Comparison of ENCODE assay signal across 19 mouse cellular contexts in genomic region chr4:65610329-65610728, GRCm38 (mm10). TPM values are rescaled to one million over a fixed set of nuclear protein-coding genes. Genes with fewer than 3 reads are reported as not detected.
A peak's percentile ranks its signal among the peaks of the same experiment; 100 is the strongest.
DNase-seq lines count a peak whose midpoint lies in the region; ATAC-seq and TF ChIP-seq lines count a peak whose summit lies in the region.
"Had no signal": no experiment of that assay in that cellular context is flagged by ENCODE, and none has a peak within 500 bp of the region (broad histone marks: within the 10 kb centered on the region; RNA-seq: fewer than 3 reads in every experiment).

No protein-coding gene starts in this region.

- TF ChIP-seq CTCF in layer of hippocampus, adult 2 months (conservative IDR thresholded peaks at IDR 0.05) = no peak
- TF ChIP-seq CTCF in olfactory bulb, adult 2 months (IDR thresholded peaks at IDR 0.05; ENCODE audit: insufficient read depth, low read depth, low read length) = no peak
- no peak for TF ChIP-seq CTCF in lung, postnatal 0 days (IDR thresholded peaks at IDR 0.05)

- no peak for TF ChIP-seq EP300 in lung, postnatal 0 days (IDR thresholded peaks at IDR 0.05)

- WGBS in forebrain, embryonic 14.5 days = 88% methylated on average over 5 of the region's 5 CpGs
- WGBS in forebrain, embryonic 13.5 days = 88% methylated on average over 5 of the region's 5 CpGs
- WGBS in olfactory bulb, adult 2 months = 61% methylated on average over 5 of the region's 5 CpGs
- 78% methylated on average over 5 of the region's 5 CpGs for WGBS in lung, postnatal 0 days

- H3K4me2 ChIP-seq in forebrain, embryonic 14.5 days (ENCODE audit: low read length) = no peak overlapping the region
- no peak overlapping the region for H3K4me2 ChIP-seq in forebrain, embryonic 13.5 days
- no peak overlapping the region for H3K4me2 ChIP-seq in lung, postnatal 0 days (replicated peaks; ENCODE audit: low read depth, low read length)
- H3K4me2 ChIP-seq: hindbrain, embryonic 14.5 days; liver, embryonic 12.5 days; lung, embryonic 14.5 days; midbrain, embryonic 12.5 days had no signal

- ATAC-seq in forebrain, embryonic 14.5 days = no peak
- no peak for ATAC-seq in forebrain, embryonic 13.5 days
- no peak for ATAC-seq in lung, postnatal 0 days
- ATAC-seq: activated CD4-positive, CD25-positive, alpha-beta regulatory T cell, adult 4 months; intestine, embryonic 16.5 days; liver, embryonic 12.5 days; Patski had no signal

- peaks cover 15% of the 10 kb centered on the region for H3K4me1 ChIP-seq in forebrain, embryonic 14.5 days (ENCODE audit: control insufficient read depth, insufficient read depth, low read length)
- H3K4me1 ChIP-seq in forebrain, embryonic 13.5 days = peaks cover 35% of the 10 kb centered on the region
- peaks cover 20% of the 10 kb centered on the region for H3K4me1 ChIP-seq in olfactory bulb, adult 2 months (ENCODE audit: control insufficient read depth, insufficient read depth, low read length)
- H3K4me1 ChIP-seq in lung, postnatal 0 days (ENCODE audit: insufficient read depth, low read depth, low read length) = 0 out of 2 replicates have a peak, but pooled peaks cover 4% of the 10 kb centered on the region

- H3K27ac ChIP-seq in forebrain, embryonic 14.5 days (ENCODE audit: low read depth, low read length) = no peak overlapping the region
- no peak overlapping the region for H3K27ac ChIP-seq in forebrain, embryonic 13.5 days
- H3K27ac ChIP-seq in layer of hippocampus, adult 2 months = peak overlapping the region; percentile 40; the same call in 1 of the 2 replicates
- H3K27ac ChIP-seq in olfactory bulb, adult 2 months (ENCODE audit: insufficient read depth, low read depth, low read length) = 0 out of 2 replicates have a peak overlapping the region, but pooled peaks have one; percentile 23
- H3K27ac ChIP-seq in lung, postnatal 0 days (ENCODE audit: low read length) = no peak overlapping the region
- H3K27ac ChIP-seq: hindbrain, embryonic 14.5 days; liver, embryonic 12.5 days; midbrain, embryonic 12.5 days had no signal

- no peak overlapping the region for H3K4me3 ChIP-seq in forebrain, embryonic 14.5 days (ENCODE audit: low read depth, low read length)
- H3K4me3 ChIP-seq in forebrain, embryonic 13.5 days = no peak overlapping the region
- H3K4me3 ChIP-seq in layer of hippocampus, adult 2 months = no peak overlapping the region; the same call in 1 of the 2 replicates
- H3K4me3 ChIP-seq in olfactory bulb, adult 2 months (ENCODE audit: insufficient read depth, low read depth, low read length) = no peak overlapping the region
- H3K4me3 ChIP-seq in lung, postnatal 0 days (ENCODE audit: low read depth, low read length) = no peak overlapping the region
- H3K4me3 ChIP-seq: liver, embryonic 12.5 days; midbrain, embryonic 12.5 days had no signal

- no peak overlapping the region for H3K9ac ChIP-seq in forebrain, embryonic 14.5 days (ENCODE audit: low read length)
- H3K9ac ChIP-seq in forebrain, embryonic 13.5 days = no peak overlapping the region
- H3K9ac ChIP-seq in lung, postnatal 0 days (replicated peaks; ENCODE audit: low read depth) = no peak overlapping the region
- H3K9ac ChIP-seq: hindbrain, embryonic 14.5 days; liver, embryonic 12.5 days; lung, embryonic 14.5 days; midbrain, embryonic 12.5 days had no signal

- H3K9me3 ChIP-seq in forebrain, embryonic 14.5 days (replicated peaks; ENCODE audit: control insufficient read depth, low read length) = no peaks in the 10 kb centered on the region
- H3K9me3 ChIP-seq in forebrain, embryonic 13.5 days (replicated peaks) = peaks cover 3% of the 10 kb centered on the region; the same call in 1 of the 2 replicates
- H3K9me3 ChIP-seq in lung, postnatal 0 days (ENCODE audit: low read length) = no peaks in the 10 kb centered on the region
- H3K9me3 ChIP-seq: liver, embryonic 12.5 days; midbrain, embryonic 12.5 days had no signal

- peaks cover 25% of the 10 kb centered on the region for H3K36me3 ChIP-seq in forebrain, embryonic 14.5 days (ENCODE audit: control insufficient read depth, insufficient read depth, low read length)
- H3K36me3 ChIP-seq in forebrain, embryonic 13.5 days (ENCODE audit: poor library complexity, severe bottlenecking) = peaks cover 29% of the 10 kb centered on the region
- H3K36me3 ChIP-seq in lung, postnatal 0 days (ENCODE audit: insufficient read depth, low read length) = peaks cover 20% of the 10 kb centered on the region; the same call in 1 of the 2 replicates

- no peak for TF ChIP-seq POLR2A in olfactory bulb, adult 2 months (IDR thresholded peaks at IDR 0.05; ENCODE audit: insufficient read depth, low read depth, low read length)

- DNase-seq in forebrain, embryonic 14.5 days (ENCODE audit: low spot score) = peak; percentile 22
- DNase-seq in layer of hippocampus, adult 2 months (ENCODE audit: low spot score in 2 of 2) = no peak
- DNase-seq in layer of hippocampus, adult 9-10 months (ENCODE audit: low spot score) = no peak
- peak; percentile 49 to 50 for DNase-seq in cerebellum, postnatal 10 days
- no peak for DNase-seq in lung, postnatal 0 days (ENCODE audit: low spot score)
- DNase-seq: adrenal gland, postnatal 25 days; gastrocnemius, postnatal 14 days; heart, postnatal 10 days; kidney, postnatal 10 days; lung, embryonic 14.5 days; thymus, adult 18-20 months had no signal

- no peaks in the 10 kb centered on the region for H3K27me3 ChIP-seq in forebrain, embryonic 14.5 days (replicated peaks; ENCODE audit: control insufficient read depth, insufficient read depth, low read length)
- H3K27me3 ChIP-seq in forebrain, embryonic 13.5 days = no peaks in the 10 kb centered on the region
- H3K27me3 ChIP-seq in lung, postnatal 0 days (replicated peaks; ENCODE audit: insufficient read depth, low read length) = no peaks in the 10 kb centered on the region
- H3K27me3 ChIP-seq: liver, embryonic 12.5 days; midbrain, embryonic 12.5 days; Patski had no signal

RNA-seq across cellular contexts. Expression of gene Trim32, which starts 5.5 kb away (rescaled TPM):
- polyA plus RNA-seq in forebrain, embryonic 14.5 days (2014; fragmentation: Nextera tagmentation; extraction: Ambion mirVana) = 122 and 159 TPM in 2 replicates
- 86.4 and 98.5 TPM in 2 replicates for polyA plus RNA-seq in forebrain, embryonic 13.5 days (2015; fragmentation: Nextera tagmentation; extraction: Ambion mirVana)
- 100 to 1,000 TPM; 209 to 227 TPM for total RNA-seq in layer of hippocampus, adult 2 months (2021)
- polyA plus RNA-seq in olfactory bulb, adult 2 months (2012; ENCODE audit: insufficient read depth, insufficient read length, low replicate concordance, missing spikeins) = not detected in 2 replicates
- polyA plus RNA-seq in lung, postnatal 0 days (2015; fragmentation: Nextera tagmentation; extraction: Ambion mirVana) = 11.9 and 12.9 TPM in 2 replicates

Comparison
In these comparisons a context has a peak if more than half of its experiments do, and no peak if none do; other contexts are left out.
1. DNase-seq: peak in forebrain, embryonic 14.5 days (single experiment) and cerebellum, postnatal 10 days (2 of 2); none in layer of hippocampus, adult 2 months (0 of 2), layer of hippocampus, adult 9-10 months (single experiment) and lung, postnatal 0 days (single experiment).
2. H3K27ac ChIP-seq: peak in layer of hippocampus, adult 2 months (single experiment) and olfactory bulb, adult 2 months (single experiment); none in forebrain, embryonic 14.5 days (single experiment), forebrain, embryonic 13.5 days (single experiment) and lung, postnatal 0 days (single experiment).
3. RNA of gene Trim32, which starts 5.5 kb away (polyA plus RNA-seq): 122 to 159 TPM in forebrain, embryonic 14.5 days, 86.4 to 98.5 TPM in forebrain, embryonic 13.5 days and 11.9 to 12.9 TPM in lung, postnatal 0 days; not detected in olfactory bulb, adult 2 months; every median in the first group is over 10 times any median in the second.